Mouse (Mus musculus) erythroblast, embryonic 14.5 days (primary cell): Measurements from ENCODE around the gene Kifc5b.

Experiments
- GATA1 ChIP-seq: IDR thresholded peaks from 2 replicates; pipeline ENCODE4 v1.6.1; 2012; ENCODE audit warnings: low read length, inconsistent platforms, mixed read lengths
- TAL1 ChIP-seq: IDR thresholded peaks from 3 replicates; pipeline ENCODE4 v1.6.1; 2012; ENCODE audit warnings: low read length, inconsistent platforms, mixed read lengths

- no peak for TF ChIP-seq TAL1
- TF ChIP-seq GATA1, result no peak
These were observed 50.1 kb downstream of the Kifc5b start for GRCm38 (mm10) chr17:26966993-26967392.
